Mouse (Mus musculus): ENCODE data around the gene Ppm1l.

DNA sequence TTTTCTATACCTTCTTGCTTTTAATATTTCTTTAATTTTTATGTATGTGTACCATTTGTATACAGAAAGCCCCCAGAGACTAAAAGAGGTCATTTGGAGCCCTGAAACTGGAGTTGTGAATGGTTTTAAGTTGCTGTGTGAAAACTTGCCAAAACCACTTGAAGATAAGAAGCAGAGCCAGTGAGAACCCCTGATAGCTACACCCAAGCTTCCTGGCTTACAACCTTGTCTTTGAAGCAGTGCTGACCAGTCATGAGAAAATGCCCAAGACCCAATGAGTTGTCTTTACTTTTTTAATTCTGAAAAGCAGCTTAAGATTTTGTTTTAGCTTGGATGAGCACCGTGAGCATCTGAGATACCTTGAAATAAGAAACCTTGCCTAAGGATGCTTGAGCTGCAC lies 35.5 kb downstream of the Ppm1l start:
- TF ChIP-seq CTCF (IDR thresholded peaks at IDR 0.05; ENCODE audit: extremely low read depth, insufficient read depth, insufficient read length, insufficient replicate concordance) (no peak), POLR2A (IDR thresholded peaks at IDR 0.05; ENCODE audit: low read depth, low read length) (no peak)

All from spleen, adult 2 months (tissue).